Mouse (Mus musculus): ENCODE data around the gene Rgp1.

DNA sequence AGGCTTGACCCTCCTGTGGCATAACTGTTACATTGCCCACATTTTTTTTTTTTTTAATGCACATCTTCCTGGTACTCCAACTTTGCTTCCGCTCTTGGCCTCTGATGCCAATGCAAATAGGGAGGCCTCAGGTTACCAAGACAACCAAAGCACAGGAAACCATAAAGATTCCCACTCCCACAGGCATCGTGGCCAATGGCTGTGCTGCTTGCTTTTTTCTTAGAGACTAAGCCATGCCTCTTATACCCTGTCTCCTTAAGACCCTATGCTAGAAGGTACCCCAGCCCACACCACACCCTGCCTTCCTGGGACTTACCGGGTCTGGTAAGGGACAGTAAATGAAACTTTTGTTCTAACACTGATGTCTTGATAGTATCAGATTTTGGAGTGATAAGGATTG is 14.9 kb downstream of the Rgp1 start:
- TF ChIP-seq CTCF (conservative IDR thresholded peaks at IDR 0.05; ENCODE audit: insufficient read depth, insufficient read length, low read depth, low read length) (no peak), POLR2A (IDR thresholded peaks at IDR 0.05; ENCODE audit: low read depth, low read length) (no peak)
